Mouse (Mus musculus) lung, postnatal 0 days (tissue): ENCODE measurements around the gene Zbtb16.

ENCODE experiments used
- CTCF ChIP-seq: IDR thresholded peaks from 2 replicates; pipeline ENCODE4 v1.5.1; 2016; ENCODE audit warnings: antibody characterized with exemption, mild to moderate bottlenecking
- EP300 ChIP-seq: IDR thresholded peaks from 2 replicates; pipeline ENCODE4 v1.6.1; 2016; ENCODE audit warnings: antibody characterized with exemption, mild to moderate bottlenecking, control low read depth

GRCm38 (mm10) chr9:48641636-48642035 lies 194.4 kb downstream of the Zbtb16 start:
- TF ChIP-seq CTCF, result no peak
- TF ChIP-seq EP300, result no peak
